Mouse (Mus musculus): Measurements from ENCODE around the gene Hsp90ab1.

Gene Hsp90ab1

DNA sequence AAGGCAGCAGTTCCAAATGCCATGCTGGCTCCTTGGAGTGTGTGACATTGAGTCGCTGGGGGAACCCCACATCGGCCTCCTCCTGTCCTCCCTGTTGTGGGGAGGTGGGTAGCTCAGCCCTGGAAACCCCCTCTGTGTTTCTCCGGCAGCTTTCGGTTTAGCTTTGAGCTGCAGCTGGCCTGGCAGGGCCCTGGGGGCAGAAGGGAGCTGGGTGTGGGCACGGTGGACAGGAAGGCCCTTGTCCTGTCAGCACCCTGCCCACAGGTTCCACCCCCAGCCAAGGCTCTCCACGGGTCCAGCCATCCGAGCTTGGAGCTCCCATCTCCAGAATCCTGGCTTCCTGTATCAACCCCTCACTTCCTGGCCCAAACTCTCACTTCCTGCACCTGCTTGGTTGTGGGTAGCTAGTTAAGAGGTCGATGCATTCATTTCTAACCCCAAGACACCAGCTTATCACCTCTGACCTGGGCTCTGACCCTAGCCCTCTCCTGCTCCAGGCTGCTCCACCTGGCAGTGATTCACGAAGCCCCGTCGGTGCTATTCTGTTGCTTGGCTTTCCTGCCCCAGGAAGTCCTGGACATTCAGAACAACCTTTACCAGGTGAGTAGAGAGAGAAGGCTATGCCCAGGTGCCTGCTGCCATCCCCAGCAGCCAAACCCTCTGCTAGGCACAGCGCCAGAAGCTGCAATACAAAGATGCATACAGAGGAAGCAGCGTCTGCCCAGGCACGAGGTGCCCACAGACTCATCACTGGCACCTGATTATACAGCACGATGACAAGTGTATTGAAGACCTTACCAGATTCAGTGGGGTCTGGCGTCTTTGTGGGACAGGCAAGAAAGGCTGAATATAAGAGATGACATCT, 14.8 kb downstream of the Hsp90ab1 start:
- DNase-seq (ENCODE audit: low spot score) = no peak

DNA sequence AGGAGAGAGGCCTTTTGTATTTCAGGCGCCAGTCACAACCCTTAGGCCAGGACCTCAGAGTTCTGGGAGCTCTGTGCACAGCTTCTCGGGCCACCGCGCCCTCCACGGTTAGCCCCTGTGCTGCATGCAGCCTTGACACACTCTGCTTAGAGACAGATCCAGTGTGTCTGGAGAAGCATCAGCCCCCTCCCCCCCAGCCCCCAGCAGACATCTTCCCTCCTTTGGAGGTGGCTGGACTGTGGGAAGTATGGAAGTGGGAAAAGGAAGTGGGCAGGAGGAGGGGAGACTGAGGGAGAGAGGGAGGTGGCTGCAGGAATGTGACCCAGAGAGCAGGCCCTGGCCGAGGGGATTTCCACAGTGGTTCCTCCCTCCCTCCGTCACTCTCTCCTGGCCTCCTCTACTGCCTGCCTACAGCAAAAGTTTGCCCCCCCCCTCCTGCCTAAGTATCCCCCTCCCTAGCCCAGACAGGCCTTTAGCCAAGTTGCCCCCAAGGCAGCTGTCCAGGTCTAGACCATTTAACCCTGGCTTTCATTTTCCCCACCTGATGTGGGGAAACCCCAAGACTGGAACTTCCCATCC, 15.7 kb downstream of the Hsp90ab1 start:
- no peak for DNase-seq (ENCODE audit: low spot score)

DNA sequence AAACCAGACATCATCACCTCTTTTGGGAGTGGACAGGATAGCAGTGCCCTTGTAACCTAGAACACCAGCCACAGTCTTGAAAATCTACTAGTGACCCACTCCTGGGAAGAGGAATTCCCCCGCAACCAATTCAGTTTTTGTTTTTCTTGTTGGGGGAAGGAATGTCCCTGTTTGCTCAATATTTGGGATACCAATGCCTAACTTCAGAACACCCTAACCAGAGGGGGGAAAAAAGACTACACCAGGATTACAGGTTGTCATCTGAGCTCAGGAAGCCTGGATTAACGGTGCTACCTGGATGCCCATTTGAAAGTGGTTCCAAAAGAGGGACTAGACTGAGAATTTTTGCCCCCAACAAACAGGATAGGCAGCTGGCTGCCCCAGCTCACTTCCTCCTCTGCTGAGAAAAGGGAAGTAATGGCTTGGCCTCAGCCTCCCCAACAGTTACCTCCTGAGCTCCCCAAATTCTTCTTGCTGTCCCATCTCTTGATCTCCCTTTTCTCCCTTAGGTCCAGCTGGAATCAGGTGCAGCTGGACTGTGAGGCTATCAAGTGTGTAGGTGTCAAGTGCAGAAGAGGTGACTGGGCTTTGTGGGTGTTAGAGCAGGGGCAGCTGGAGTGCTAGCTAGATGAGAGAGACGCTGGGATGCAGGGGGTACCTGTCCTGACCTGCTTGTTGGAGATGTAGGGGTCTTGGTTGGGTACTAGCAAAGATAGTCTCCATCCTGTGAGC, 16.4 kb downstream of the Hsp90ab1 start:
- no peak for DNase-seq (ENCODE audit: low spot score)

DNA sequence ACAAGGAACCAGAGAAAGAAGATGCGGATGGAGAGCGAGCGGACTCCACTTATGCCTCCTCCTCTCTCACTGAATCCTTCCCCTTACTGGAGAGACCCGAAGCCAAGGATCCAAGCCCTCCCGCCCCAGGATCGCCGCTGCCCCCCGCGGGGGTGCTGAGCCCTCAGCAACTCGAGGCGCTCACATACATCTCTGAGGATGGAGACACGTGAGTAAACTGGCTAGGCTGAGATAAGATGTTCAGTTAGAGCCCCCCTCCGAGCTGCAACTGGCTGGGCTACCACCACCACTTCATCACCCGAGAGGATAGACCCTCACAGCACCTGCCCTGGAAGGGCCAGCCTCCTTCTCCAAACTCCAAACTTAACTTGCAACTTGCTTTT, 17.0 kb downstream of the Hsp90ab1 start:
- DNase-seq (ENCODE audit: low spot score) = no peak

DNA sequence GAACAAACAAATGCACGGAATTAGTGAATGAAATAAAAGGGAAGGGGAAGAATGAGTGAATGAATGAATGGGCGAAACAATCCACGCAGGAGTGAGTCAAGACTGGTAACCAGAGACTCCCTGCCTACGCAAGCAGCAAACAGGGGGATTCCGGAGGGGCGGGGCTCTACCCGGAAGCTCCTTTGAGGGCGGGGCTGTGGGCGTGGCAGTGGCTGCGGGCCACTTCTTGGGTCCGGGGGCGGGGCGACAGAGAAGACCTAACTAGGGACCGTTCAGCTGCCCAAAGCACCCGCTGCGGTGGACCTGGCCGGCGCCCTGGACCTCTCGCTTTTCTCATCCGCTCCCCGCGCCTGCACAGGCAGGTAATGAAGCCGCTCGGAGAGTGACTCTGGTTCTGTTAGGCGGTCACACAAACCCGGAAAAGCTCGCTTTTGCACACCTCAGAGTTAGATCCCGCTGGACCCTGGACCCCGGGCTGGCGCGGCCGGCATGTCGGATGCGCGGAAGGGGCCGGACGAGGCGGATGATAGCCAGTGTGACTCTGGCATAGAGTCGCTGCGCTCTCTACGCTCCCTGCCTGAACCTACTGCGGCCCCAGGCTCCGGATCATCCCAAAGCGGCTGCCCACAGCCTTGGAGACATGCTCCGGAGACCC, 17.5 kb downstream of the Hsp90ab1 start, which contains the start of gene Nfkbie:
Gene Nfkbie, plus strand, starts transcription at position 252 of the 655 bp plus-strand sequence.
- peak; percentile 89 for DNase-seq (ENCODE audit: low spot score)

DNA sequence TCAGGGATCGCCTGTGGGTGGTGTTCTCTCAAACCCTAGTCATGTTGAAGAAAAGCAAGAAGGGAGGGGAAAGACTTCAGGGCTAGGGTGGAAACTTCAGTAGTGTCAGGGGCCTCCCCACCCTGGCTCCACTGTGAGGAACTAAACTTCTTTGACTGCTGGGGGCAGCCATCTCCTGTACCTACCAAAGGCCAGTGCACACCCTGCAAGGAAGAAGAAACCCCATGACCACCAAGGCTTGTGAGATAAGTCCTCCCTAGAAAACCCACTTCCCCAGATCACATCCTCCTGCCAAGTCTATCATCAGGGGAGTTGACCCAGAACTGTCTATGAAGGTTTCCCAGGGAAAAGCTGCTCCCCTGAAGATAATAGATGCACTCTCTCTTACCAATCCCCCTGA, 18.7 kb downstream of the Hsp90ab1 start:
- no peak for DNase-seq (ENCODE audit: low spot score)

DNA sequence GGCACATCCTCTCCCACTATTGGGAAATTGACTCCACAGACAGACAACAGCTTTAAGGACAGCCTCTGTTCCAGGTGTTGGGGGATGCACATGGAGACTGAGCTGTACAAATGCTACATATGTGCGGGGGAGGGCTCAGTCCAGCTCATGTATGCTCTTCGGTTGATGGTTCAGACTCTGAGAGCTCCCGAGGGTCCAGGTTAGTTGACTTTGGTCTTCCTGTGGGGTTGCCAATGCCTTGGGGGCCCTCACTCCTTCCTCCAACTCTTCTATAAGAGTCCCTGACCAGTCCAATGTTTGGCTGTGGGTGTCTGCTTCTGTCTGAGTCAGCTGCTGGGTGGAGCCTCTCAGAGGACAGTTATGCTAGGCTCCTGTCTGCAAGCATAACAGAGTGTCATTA, 20.0 kb downstream of the Hsp90ab1 start:
- DNase-seq (ENCODE audit: low spot score) = no peak

DNA sequence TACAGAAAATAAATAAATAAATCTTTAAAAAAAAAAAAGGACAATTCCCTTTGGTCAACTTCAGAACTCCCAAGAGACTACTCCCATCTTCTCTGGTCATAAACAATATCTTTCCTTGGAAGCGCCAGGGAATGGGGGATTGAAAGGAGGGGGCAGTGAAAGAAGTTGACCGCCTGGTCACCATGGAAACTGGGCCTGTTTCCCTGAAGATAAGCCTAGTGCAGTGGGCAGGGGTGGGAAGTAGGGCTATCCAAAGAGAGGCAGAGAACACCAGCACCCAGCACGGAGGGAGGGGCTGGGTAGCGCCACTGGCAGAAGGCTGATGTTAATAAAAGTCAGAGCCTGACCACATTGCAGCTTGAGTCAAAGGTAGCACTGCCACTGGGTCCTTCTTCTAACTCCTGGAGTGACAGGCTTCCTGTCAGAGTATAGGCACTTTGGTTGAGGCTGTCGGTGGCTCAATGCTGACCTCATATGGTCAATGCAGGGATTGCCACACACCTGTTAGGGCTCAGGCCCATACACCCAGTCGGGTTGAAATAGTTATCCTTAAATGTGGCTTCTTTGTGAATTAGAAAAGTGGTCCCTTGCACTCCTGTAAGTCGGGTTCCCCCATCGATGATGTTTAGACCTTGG, 21.1 kb downstream of the Hsp90ab1 start:
- DNase-seq (ENCODE audit: low spot score) = peak; percentile 88

DNA sequence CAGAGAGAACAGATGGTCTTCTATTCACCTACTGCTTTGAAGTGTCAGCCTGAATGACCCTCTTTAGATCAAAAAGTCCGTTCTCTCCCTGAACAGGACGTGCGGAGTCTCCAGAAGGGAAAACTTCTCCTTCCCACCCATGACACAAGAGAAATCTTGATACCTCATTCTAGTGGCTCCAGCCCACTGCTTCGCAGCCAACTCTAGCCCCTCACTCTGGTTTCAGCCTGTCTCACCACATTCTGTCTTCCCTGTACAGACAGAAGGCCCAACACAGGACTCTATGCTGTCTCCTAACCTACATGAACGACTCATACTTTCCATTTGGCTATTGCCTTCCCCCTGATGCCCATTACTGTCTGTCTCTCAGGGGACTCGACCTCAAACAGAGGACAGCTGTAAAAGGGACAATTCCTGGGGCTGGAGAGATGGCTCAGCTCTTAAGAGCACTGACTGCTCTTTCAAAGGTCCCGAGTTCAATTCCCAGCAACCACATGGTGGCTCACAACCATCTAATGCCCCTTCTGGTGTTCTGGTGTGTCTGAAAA, 21.7 kb downstream of the Hsp90ab1 start:
- DNase-seq (ENCODE audit: low spot score) = no peak

DNA sequence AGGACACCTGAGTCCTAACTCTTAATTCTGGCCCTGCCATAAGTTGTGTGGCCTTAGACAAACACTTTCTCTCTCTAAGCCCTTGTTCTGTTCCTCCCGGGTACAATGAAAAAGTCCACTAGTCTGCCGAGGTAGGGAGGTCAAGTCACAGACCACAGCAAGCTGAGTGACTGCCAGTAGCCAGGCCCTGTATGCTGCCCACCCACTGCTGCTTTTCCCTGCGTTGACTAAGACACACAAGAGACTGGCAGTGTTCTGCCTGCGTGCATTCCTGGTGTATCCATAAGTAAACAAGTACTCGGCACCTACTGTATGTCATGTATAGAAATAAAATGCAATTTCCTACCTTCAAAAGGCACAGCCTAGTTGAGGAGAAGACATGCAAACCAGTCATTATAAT, 22.8 kb downstream of the Hsp90ab1 start:
- DNase-seq (ENCODE audit: low spot score) = no peak

DNA sequence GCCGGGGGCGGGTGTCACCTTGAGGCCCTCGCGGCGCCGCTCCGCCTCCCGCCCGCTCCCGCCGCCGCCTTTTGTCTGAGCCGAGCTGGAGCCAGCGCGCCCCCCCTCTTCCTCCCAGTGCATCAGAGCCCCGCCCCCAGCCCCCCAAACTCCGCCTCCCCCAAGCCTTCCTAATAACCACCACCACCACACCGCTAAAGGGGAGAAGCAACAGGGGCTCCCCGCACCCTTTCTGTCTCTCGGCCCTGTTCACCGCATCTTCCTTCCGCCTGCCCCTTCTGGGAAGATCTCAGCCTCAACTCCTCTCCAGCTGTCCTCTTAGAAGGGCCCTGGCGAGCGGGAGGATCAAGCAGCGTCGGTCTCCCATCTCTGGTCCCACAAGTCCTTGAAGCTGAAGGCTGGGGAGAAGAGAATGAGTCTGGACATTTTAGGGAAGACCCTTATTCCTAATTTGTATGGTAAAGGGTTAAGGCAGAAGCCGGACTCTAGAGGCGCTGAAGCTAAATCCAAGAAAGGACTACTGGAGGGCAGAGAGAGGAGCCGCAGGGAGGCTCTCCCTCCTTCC, 23.4 kb downstream of the Hsp90ab1 start, which contains the start of gene Tmem151b:
Gene Tmem151b, minus strand, starts transcription at position 61 of the 565 bp plus-strand sequence.
- DNase-seq (ENCODE audit: low spot score) = peak; percentile 63

DNA sequence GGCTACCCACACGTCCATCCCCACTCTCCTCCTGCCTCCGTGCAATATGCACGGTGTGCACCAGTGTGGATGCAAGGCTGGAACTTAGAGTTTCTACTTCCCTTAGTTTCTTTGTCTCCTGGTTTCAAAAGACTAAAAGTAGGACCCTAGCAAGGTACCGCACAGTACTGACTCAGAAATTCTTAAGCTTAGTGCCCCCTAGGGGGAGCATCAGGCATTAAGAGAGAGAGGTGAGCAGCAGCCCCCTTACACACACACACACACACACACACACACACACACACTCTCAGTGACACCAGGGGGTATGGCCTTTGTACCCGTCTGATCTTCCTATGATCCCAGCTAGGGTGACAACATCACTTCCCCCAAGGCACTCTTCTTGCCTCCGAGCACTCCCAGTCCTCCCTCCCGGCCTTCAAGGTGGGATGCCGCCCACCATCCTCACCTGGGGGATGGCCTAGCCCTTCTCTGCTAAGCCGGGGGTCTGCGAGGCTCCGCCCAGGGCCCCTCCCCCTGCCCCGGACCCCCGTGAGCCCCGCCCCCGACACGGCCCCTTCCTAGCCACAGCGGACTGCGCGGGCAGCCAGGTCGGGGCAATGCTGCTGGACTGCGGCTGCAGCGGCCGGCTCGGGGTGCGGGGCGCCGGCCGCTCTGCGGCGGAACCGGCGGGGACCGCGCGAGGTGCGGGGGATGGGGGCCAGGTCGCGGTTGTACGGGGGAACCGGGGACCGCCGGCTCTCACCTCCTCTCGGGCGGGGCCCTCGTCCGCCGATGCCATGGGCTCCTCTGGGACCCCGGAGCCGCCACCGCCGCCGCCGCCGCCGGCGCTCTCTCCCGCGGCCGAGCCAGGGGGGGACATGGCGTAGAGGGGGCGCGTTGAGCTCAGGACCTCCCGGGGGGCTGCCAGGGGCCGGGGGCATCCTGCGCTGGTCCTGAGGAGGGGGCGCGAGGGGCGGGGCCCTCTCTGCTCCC, 24.2 kb downstream of the Hsp90ab1 start:
- DNase-seq (ENCODE audit: low spot score) = peak; percentile 73

DNA sequence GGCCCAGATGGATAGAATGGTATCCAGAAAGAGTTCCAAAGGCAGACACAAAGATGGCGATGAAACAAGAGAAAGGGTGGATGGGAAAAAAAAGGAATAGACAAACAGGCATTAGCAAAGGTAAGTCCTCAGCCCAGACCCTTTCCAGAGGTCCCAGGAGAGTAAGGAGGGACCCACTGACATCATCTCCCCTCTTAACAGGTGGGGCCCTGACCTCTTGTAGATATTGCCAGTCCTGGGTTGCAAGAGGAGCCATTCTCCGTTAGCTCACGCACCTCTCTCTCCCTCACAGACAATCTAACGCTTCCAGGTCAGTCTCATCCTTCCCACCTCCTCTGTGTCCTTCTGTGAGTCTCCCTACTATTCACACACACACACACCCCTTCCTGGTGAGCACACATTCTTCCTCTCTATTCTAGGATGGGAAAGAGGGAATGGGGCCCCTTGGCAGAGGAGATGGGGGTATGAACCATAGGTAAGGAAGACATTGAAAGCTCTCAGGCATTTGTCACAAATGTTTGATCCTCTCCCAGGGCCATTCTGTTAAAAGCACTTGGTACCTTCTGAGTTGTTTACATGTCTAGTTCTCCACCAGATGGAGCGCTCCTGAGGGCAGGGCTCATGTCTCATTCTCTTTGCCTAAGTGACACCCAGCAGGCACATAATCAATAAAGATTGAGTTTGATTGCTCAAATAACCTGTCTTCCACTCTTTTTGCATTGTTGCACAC, 25.4 kb downstream of the Hsp90ab1 start:
- DNase-seq (ENCODE audit: low spot score) = no peak

DNA sequence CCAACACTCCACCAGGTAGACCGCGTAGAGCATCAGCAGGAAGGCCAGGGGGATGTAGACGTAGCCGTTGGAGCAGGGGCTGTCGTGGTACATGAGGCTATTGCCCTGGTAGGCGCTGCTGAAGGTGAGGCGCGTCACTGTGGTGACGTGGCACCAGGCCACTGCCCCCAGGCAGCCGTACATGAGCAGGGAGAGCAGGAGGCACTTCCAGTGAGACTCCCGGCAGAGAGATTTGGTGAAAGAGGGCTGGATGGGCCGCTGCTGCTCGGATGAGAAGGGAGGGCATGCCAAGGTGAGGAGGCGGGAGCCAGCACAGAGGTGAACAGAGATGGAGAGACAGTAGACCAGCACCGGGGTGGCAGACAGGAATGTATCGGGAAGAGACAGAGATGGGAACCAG, 26.1 kb downstream of the Hsp90ab1 start:
- DNase-seq (ENCODE audit: low spot score) = no peak

DNA sequence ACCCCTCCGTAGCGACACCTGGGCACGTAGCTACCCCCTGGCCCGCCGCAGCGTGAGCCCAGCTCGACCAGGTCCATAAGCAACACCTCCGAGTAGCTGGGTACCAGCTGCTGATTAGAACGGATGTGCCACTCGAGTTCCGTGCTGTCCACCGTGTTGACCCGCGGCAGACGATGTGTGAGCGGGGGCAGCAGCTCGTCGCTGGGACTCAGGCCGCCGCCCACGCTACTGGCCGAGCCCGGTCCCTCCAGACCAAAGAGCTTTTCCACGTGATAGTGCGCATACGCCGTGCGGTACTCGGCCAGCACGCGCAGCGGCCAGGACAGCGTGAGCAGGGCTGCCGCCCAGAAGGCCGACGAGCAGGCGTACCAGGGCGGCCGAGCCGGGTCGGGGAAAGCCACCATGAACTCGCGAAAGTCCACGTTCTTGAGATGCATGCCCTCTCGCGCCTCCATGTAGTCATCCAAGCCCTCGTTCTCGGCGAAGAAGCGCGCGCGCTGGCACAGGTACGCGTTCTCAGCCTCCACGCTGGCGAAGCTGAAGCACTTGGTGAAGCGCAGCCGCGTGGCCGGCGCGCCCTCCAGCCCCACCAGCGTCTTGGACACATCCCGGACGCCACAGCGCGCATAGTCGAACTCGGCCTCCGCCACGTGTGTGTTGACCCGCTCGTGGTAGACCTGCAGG, 27.7 kb downstream of the Hsp90ab1 start:
- no peak for DNase-seq (ENCODE audit: low spot score)

DNA sequence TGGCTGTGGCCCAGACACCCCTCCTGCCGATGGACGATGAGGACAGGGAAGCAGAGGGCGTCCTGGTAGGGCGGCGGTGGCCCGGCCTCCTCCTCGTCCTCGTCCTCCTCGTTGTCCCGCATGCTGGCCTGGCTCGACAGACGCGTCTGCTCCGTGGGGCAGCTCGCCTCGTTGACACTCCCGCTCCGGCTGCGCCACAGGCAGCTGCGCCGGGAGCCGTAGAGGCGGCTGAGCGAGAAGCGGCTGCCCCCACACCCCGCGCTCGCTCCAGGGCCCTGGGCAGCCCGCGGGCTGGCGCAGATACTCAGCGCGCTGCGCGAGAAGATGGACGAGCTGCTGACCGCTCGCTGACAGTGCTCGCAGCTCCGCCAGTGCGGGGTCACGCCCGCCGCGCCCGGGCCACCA, 28.2 kb downstream of the Hsp90ab1 start:
- DNase-seq (ENCODE audit: low spot score) = no peak

DNA sequence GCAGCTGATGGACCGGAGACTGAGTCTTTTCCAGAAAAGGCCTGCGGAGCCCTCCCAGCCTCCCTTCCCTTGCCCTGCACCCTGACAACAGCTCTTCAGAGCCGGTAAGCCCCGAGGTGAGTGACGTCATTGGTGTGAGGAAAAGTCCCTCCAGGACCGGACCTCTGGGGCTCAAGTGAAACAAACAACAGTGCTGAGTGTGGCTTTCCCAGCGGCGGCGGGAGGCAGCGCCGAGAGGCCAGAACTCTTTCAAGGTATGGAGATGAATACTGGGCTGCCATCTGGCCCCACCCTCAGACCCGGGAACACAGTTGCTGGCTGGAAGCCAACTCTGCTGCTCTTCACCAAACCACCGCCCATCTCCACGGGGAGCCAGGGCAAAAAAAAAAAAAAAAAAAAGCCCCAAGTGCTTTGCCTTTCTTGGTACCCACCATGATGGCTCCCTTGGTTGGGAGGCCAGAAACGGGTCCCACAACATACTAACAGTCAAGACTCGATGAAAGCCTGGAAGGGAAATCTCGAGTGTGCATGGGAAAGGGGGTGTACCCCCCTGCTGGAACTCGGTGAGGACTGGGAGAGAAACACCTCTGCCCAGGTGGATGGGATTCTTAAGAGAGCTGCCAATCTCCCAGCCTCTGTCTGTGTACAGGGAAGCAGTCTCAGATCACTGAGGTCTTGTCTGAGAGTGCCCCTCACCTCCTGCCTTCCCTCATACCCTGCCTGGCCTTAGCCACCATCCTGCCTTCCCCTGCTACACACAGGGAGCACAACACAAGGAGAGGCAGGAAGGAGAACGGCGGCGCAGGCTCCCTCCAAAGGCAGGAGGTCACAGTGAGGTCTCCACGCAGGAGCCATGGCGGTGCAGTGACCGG, 28.8 kb downstream of the Hsp90ab1 start:
- DNase-seq (ENCODE audit: low spot score) = no peak

DNA sequence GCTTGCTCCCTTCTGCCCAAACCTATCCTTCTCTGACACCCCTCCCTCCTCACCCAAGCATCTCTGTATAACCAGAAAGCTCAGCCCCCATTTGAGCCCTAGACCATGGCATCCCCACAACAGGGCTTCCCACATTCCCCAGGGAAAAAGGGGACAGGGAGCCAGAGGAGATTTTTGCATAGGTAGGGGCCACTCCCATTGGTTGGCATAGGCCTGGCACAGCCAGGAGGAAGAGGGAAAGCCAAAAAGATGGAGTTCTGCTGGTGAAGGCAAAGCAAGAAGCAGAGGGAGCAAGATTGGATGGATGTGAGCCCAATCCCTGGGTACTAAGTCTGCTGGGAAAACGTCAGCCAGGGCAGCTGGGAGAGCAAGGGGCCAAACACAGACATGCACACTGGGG, 30.0 kb downstream of the Hsp90ab1 start:
- no peak for DNase-seq (ENCODE audit: low spot score)
